Mouse (Mus musculus): ENCODE measurements at regions not wholly inside any gene's neighbourhood (a gene's known extent, or its start where the extent isn't known, plus 50 kb on each side); places are given as distances from the start of the nearest gene placed in this dataset.

- no peak overlapping the region for H3K4me2 ChIP-seq (ENCODE audit: insufficient read depth, low read depth, poor library complexity, severe bottlenecking)
- no peak overlapping the region for H3K4me3 ChIP-seq (replicated peaks in 1 of 3; ENCODE audit: low read depth in 2 of 3, low read length in 2 of 3, poor library complexity in 1 of 3)
- H3K9me3 ChIP-seq (replicated peaks; ENCODE audit: low read length): peaks cover 51% of the 10 kb centered on the region
- DNase-seq (ENCODE audit: extremely low read depth): no peak
- in situ Hi-C loops (cut with MboI; ENCODE audit: low pct_ligation_motif_present, low pct_unique_long_range_greater_than_20kb, low sequenced_read_pairs): no loop called here
- no peaks in the 10 kb centered on the region for H3K4me1 ChIP-seq (ENCODE audit: control insufficient read depth in 1 of 2, insufficient read depth in 2 of 2)
- no peaks in the 10 kb centered on the region for H3K27me3 ChIP-seq (replicated peaks)
- dilution Hi-C loops (cut with MboI; ENCODE audit: extremely low pct_ligation_motif_present, extremely low pct_unique_long_range_greater_than_20kb, low sequenced_read_pairs): no loop called here
- no peak overlapping the region for H3K27ac ChIP-seq (ENCODE audit: insufficient read depth, low read depth)
- H3K36me3 ChIP-seq (replicated peaks in 1 of 2; ENCODE audit: control insufficient read depth in 1 of 2, insufficient read depth in 1 of 2, low read length in 1 of 2): no peaks in the 10 kb centered on the region
- no peak for TF ChIP-seq ETS1 (conservative IDR thresholded peaks at IDR 0.05; ENCODE audit: low read depth, low read length)
- no peak for TF ChIP-seq PAX5 (IDR thresholded peaks at IDR 0.05; ENCODE audit: low read length)
- no peak for TF ChIP-seq ZNF384 (IDR thresholded peaks at IDR 0.05; ENCODE audit: low read depth, low read length)
- TF ChIP-seq TCF12 (IDR thresholded peaks at IDR 0.05; ENCODE audit: low read depth, low read length): no peak
- no peak for TF ChIP-seq UBTF (IDR thresholded peaks at IDR 0.05; ENCODE audit: low read depth, low read length)
- no peak for TF ChIP-seq CHD1 (IDR thresholded peaks at IDR 0.05; ENCODE audit: low read depth, low read length)
- TF ChIP-seq IRF4 (IDR thresholded peaks at IDR 0.05; ENCODE audit: low read depth, low read length): no peak
- no peak for TF ChIP-seq BHLHE40 (IDR thresholded peaks at IDR 0.05; ENCODE audit: low read depth, low read length)
- no peak for TF ChIP-seq SIN3A (IDR thresholded peaks at IDR 0.05; ENCODE audit: low read length)
- TF ChIP-seq KAT2A (IDR thresholded peaks at IDR 0.05; ENCODE audit: insufficient replicate concordance, low read length): no peak
- TF ChIP-seq EP300 (IDR thresholded peaks at IDR 0.05; ENCODE audit: low read length): no peak
- no peak for TF ChIP-seq CTCF (conservative IDR thresholded peaks at IDR 0.05 in 1 of 2, IDR thresholded peaks at IDR 0.05 in 1 of 2; ENCODE audit: low read depth in 2 of 2, low read length in 2 of 2)
- TF ChIP-seq USF2 (conservative IDR thresholded peaks at IDR 0.05; ENCODE audit: low read depth, low read length): no peak
- TF ChIP-seq NELFE (IDR thresholded peaks at IDR 0.05; ENCODE audit: low read depth, low read length): no peak
- TF ChIP-seq MAZ (IDR thresholded peaks at IDR 0.05; ENCODE audit: low read depth, low read length): no peak
- no peak for TF ChIP-seq MAX (IDR thresholded peaks at IDR 0.05; ENCODE audit: low read length)
- no peak overlapping the region for H3K9ac ChIP-seq (ENCODE audit: insufficient read depth, low read depth)
- H3K79me2 ChIP-seq (replicated peaks; ENCODE audit: control insufficient read depth, extremely low read depth, insufficient read depth, poor library complexity, severe bottlenecking): no peaks in the 10 kb centered on the region
Observed at GRCm38 (mm10) chr13:60122341-60123173, 54.6 kb downstream of the Gas1 start.

GRCm38 (mm10) chr13:60111465-60111864 lies 65.7 kb downstream of the Gas1 start:
- H3K4me1 ChIP-seq (ENCODE audit: control insufficient read depth in 1 of 2, insufficient read depth in 2 of 2): no peaks in the 10 kb centered on the region
- H3K27ac ChIP-seq (ENCODE audit: insufficient read depth, low read depth): no peak overlapping the region
- H3K4me2 ChIP-seq (ENCODE audit: insufficient read depth, low read depth, poor library complexity, severe bottlenecking): no peak overlapping the region
- in situ Hi-C loops (cut with MboI; ENCODE audit: low pct_ligation_motif_present, low pct_unique_long_range_greater_than_20kb, low sequenced_read_pairs): no loop called here
- dilution Hi-C loops (cut with MboI; ENCODE audit: extremely low pct_ligation_motif_present, extremely low pct_unique_long_range_greater_than_20kb, low sequenced_read_pairs): no loop called here
- H3K4me3 ChIP-seq (replicated peaks in 1 of 3; ENCODE audit: low read depth in 2 of 3, low read length in 2 of 3, poor library complexity in 1 of 3): no peak overlapping the region
- no peaks in the 10 kb centered on the region for H3K27me3 ChIP-seq (replicated peaks)
- no peak for DNase-seq (ENCODE audit: extremely low read depth)
- no peaks in the 10 kb centered on the region for H3K79me2 ChIP-seq (replicated peaks; ENCODE audit: control insufficient read depth, extremely low read depth, insufficient read depth, poor library complexity, severe bottlenecking)
- H3K9me3 ChIP-seq (replicated peaks; ENCODE audit: low read length): peaks cover 75% of the 10 kb centered on the region
- no peak overlapping the region for H3K9ac ChIP-seq (ENCODE audit: insufficient read depth, low read depth)
- no peaks in the 10 kb centered on the region for H3K36me3 ChIP-seq (replicated peaks in 1 of 2; ENCODE audit: control insufficient read depth in 1 of 2, insufficient read depth in 1 of 2, low read length in 1 of 2)
- TF ChIP-seq ZNF384 (IDR thresholded peaks at IDR 0.05; ENCODE audit: low read depth, low read length) (no peak), TBP (conservative IDR thresholded peaks at IDR 0.05; ENCODE audit: low read depth, low read length) (no peak), NRF1 (IDR thresholded peaks at IDR 0.05; ENCODE audit: low read depth, low read length) (no peak), TCF12 (IDR thresholded peaks at IDR 0.05; ENCODE audit: low read depth, low read length) (no peak), ZKSCAN1 (IDR thresholded peaks at IDR 0.05; ENCODE audit: borderline replicate concordance, low read depth, low read length) (no peak), E2F4 (IDR thresholded peaks at IDR 0.05; ENCODE audit: insufficient replicate concordance, low read depth, low read length) (no peak), RCOR1 (conservative IDR thresholded peaks at IDR 0.05; ENCODE audit: low read depth, low read length) (no peak), CHD2 (IDR thresholded peaks at IDR 0.05; ENCODE audit: low read length) (no peak), EP300 (IDR thresholded peaks at IDR 0.05; ENCODE audit: low read length) (no peak), SMC3 (IDR thresholded peaks at IDR 0.05; ENCODE audit: low read depth, low read length) (no peak), MAFK (IDR thresholded peaks at IDR 0.05; ENCODE audit: insufficient replicate concordance, low read length) (no peak), NELFE (IDR thresholded peaks at IDR 0.05; ENCODE audit: low read depth, low read length) (no peak), POLR2A (IDR thresholded peaks at IDR 0.05; ENCODE audit: low read depth, low read length) (no peak), USF1 (IDR thresholded peaks at IDR 0.05; ENCODE audit: low read depth, low read length) (no peak), ZMIZ1 (IDR thresholded peaks at IDR 0.05; ENCODE audit: low read depth, low read length) (no peak), MXI1 (IDR thresholded peaks at IDR 0.05; ENCODE audit: low read depth, low read length) (no peak), ETS1 (conservative IDR thresholded peaks at IDR 0.05; ENCODE audit: low read depth, low read length) (no peak), BHLHE40 (IDR thresholded peaks at IDR 0.05; ENCODE audit: low read depth, low read length) (no peak)

Measured in CH12.LX (cell line).